Mouse (Mus musculus): Measurements from ENCODE around the gene Atp6v1b1.
A peak's percentile ranks its signal among the peaks of the same experiment; 100 is the strongest.

The Atp6v1b1 gene

DNA sequence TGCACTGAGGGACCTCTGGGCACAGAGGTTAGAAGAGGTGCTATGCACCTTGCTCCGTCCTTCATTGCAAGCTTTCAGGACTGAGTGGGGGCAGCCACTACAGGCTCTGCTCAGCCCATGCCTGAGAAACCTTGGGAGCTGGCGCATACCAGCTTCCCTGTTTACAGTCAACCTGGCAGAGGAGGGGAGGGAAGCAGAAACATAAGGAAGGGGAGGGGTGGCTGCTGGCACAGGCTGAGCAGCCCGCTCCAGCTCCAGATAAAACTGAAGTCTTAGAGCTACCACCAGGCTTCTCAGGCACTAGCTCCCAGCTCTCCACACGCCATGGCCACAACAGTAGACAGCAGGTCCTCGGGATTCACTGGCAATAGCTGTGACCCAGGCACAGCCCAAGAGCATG is at the start of gene Atp6v1b1:
Gene Atp6v1b1 (plus strand): TSS at position 230 of the 400 bp plus-strand sequence.
- DNase-seq (ENCODE audit: low spot score in 2 of 2): no peak

DNA sequence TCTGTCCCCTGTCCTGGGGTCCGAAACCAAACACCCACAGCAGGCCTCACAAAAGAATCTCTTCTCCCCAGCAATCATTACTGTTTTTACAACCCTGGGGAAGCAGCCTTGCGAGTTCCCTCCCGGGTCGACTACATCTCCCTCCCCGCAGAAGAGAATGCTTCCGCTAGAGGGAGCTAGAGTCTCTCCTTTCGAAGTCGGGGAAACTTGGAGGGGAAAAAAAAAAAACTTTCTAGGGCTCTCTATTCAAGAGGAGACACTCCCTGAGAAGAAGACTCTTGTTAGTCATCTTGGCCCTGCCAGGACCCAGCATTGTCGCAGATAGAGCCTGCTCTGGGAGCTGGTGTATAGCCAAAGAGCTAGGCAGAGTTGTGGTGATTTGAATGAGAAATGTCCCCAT is 49.0 kb upstream of the Atp6v1b1 start:
- peak in 1 of 2 experiments; percentile 31 for DNase-seq (ENCODE audit: low spot score in 2 of 2)

DNA sequence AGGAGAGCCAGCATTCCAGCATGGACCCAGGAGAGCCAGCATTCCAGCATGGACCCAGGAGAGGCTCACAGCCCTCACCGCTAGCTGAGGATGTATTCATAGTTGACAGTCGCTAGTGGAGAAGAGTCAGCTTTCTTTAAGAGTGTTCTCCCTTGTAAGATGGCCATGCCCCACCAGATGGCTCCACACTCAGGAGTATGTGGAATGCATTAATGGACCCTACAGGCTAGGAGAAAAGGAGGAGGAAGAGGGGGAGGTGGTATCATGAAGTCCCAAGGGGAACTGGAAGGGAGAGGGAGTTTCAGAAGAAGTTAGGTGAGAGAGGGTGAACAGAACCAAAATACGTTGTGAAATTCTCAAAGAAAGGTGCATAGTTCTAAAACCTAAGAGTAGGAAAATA is 47.1 kb upstream of the Atp6v1b1 start:
- no peak for DNase-seq (ENCODE audit: low spot score in 2 of 2)

DNA sequence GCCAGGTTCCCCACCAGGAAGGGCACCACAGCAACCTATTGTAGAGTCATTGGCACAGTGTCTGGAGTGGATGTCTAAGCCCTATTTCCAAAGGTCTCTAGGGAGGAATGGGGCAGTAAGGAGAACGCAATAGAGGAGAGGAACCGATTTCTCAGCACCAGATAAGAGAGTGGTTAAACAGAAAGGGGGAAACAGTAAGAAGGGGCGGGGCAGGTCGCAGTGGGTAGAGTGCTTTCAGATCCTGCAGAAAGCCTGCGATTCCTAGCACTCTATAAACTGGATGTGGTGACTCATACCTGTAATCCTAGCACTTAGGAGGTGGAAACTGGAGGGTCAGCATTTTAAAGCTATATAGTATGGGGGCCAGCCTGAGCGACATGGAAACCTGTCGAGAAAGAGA is 46.1 kb upstream of the Atp6v1b1 start:
- no peak for DNase-seq (ENCODE audit: low spot score in 2 of 2)

DNA sequence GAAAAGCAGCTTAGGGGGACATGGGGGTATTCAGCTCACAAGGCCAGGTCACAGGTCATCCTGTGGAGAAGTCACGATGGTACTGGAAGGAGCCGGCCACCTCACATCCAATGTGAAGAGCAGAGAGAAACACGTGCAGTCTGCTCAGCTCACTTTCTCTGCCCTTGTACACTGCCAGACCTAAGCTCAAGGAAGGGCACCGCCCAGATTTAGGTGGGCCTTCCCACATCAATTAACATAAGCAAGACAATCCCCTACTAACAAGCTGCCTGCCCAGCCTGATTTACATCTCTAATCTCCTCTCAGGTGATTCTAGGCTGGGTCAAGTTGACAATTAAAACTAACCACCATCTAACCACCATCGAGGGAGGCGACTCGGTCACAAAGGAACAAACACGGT is 44.9 kb upstream of the Atp6v1b1 start:
- DNase-seq (ENCODE audit: low spot score in 2 of 2): no peak

DNA sequence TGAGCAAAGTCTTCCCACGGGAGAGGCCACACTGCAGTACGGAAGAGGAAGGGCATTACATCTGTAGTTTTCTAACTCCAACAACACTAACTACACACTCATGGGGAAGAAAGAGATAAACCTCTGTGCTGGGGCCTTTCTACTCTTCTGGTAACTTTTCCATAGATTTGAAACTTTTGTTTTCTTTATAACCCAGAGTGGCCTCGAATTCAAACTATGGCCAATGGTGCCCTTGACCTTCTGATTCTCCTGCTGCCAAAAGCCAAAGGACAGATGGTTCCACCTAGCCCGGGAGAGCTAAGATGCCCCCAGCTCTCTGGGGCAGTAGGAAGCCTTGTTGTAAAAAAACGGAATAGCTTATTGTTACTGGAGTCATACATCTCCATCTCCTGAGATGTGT is 42.8 kb upstream of the Atp6v1b1 start:
- no peak for DNase-seq (ENCODE audit: low spot score in 2 of 2)

DNA sequence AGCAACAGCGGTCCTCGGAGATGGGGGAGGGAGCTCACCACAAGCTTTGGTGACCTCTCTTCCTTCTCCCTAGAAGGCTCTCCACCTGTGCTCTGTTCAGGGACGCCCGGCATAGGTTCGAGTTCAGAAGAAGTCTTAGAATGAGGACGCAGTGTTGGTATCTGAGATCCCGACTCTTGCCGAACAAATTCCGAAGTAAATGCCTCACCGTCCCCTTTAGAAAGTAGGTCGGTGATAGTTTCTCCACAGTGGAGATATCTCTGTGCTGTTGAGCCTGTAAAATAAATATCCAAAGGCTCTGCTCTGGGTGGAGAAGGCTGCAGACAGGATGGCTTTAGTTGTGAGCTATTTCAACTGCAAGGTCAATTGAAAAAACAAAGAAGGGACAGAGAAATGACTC is 41.8 kb upstream of the Atp6v1b1 start:
- no peak for DNase-seq (ENCODE audit: low spot score in 2 of 2)

DNA sequence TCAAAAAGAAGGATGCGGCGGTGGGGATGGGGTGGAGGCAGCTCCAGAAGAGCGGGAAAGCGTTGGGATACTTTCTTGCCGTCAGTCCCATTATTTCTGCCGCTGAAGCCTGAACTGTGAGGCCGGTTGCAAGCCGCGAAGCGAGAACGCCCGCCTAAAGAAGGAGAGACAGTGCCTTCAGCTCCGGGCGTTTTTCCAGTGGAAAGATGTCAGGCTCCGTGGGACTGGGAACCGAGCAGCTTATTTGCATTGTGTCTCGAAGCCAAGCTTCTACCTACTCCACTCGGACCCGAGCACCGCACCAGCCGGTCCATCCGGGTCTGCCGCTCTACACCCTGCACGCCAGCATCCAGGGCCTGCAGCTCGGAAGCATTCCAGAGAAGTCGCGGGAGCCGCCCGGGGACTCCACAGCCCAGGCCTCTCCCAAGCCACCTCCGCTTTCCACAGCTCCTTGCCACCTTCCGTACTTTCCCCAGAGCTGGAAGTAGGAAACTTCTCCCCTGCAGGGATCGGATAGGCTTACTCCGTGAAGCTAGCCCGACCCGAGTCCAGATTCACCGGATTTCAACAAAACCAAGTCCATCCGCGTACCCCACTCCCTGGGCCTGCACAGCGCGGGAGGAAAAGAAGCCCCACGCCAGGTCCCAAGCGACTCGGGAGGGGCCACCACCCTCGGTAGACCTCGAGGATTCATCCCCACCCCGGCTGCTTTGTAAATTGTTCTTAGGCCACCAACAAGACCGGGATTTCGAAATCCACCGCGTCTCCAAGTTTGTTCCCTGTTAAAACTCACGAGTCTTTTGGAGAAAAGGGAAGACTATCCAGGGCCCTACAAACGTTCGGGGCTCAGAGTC is 40.4 kb upstream of the Atp6v1b1 start:
- DNase-seq (ENCODE audit: low spot score in 2 of 2): no peak

DNA sequence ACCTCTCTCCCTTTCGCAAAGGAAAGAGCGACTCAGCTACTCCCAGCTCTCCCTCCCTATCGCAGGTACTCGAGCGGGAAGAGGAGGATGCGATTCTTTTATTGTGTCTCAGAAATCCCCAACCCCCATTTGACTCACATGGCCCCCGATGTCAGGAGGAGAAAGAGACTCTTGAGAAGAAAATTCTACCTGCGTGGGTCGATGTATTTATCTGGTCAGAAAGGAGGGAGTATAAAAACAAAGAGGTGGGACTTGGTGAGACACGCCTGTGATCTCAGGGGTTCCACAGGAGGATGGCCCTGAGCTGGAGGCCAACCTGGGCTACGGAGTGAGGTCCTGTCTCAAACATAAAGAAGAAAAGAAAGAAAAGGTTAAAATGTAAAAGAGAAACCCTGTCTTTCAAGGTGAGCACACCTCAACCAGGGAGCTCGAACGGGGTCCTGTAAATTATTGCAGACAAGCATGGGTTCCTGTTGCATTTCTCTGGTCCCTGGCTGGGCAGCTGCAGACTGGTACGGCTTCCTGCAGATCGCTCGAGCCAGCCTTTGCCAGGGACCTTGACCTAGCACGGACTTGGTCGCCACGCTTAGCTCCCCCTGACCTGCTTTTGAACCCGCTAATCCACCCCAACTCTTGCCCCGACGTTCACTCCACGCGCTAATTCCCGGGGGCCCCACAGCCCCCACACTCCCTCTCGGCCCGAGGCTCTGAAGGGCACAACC is 39.6 kb upstream of the Atp6v1b1 start:
- DNase-seq (ENCODE audit: low spot score in 2 of 2): no peak

DNA sequence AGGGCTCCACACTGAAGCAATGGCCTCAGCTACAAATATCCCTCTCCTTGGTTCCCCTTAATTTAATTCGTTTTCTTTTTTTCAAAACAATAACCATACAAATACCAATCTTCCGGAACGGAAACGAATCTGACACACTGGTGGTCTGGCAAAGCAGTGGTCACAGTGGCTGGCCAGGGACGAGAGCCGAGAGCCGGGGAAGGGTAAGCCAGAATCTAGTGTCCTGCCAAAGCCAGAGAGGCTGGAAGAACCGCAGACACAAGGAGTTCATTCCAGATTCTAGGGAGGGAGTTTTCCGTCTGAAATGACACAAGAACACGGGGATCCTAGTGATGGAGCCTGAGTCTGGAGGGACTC is 39.1 kb upstream of the Atp6v1b1 start:
- no peak for DNase-seq (ENCODE audit: low spot score in 2 of 2)

DNA sequence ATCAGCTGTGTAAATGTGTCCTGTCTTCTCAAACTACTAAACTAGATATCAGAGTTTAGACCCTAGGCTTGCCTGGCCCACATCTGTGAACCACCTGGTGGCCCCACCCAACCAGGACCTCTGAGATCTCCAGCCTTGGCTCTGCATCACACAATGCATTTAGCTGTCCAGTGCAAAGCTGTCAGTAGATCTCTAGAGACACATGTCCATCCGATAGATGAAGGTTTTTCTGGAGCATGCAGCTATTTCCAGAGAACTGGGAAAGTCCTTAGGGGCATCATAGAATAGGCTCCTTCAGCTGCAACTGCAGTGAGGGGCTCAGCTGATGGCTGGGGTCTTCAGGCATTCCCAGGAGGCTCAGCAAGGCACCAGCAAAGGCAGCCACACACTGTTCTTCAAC is 38.5 kb upstream of the Atp6v1b1 start:
- DNase-seq (ENCODE audit: low spot score in 2 of 2): no peak

DNA sequence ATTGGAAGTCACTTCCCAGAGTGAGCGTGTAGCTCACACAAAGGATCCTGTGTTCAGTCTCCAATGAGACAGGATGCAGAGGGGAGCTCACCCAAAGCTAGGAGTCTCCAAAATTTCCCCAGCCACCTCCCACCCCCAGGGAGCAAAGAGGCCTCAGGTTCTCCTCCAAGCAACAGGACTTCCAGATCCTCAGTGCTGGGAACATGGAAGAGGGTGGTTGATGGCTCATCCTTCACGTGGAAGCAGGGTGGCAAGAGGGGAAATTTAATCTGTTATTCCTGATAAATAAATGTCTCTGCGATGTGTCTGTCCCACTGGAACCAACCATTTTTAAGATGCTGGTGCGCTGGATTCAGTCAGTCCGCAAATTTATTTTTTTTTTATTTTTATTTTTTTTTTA is 38.1 kb upstream of the Atp6v1b1 start:
- no peak for DNase-seq (ENCODE audit: low spot score in 2 of 2)

DNA sequence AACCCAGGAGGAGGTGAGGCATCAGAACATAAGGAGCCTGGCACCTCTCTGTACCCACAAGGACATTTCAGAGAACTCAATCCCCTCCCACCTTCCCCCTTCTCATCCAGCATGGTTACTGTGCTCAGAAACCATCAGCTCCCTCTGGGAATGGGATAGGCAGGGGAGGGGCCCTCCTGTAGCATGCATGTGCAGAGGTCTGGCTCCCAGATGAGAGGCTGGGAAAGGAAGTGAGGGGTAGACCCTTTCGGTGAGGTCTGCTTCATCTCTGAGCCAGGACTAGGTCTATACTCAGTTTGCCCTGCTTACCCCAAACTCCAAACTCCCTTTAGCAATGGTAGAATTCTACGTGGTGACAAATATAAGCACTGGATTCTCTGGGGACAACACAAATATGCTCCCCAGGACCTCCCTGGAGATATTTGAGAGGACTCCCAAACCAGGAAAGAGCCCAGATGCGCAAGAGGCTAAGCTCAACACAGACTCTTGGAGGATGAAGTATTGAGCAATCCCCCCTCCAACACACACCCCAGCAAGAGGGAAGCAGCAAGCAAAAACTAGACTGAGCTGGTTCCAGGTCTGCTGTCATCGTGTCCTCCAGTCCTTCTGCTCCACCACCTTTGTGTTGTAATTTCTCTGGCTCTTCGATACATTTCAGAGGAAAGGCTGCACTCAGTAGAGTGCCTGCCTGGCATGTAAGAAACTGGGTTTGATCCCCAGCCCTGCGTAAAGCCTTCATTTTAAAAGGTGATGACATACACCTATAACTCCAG is 34.9 kb upstream of the Atp6v1b1 start:
- DNase-seq (ENCODE audit: low spot score in 2 of 2): no peak

DNA sequence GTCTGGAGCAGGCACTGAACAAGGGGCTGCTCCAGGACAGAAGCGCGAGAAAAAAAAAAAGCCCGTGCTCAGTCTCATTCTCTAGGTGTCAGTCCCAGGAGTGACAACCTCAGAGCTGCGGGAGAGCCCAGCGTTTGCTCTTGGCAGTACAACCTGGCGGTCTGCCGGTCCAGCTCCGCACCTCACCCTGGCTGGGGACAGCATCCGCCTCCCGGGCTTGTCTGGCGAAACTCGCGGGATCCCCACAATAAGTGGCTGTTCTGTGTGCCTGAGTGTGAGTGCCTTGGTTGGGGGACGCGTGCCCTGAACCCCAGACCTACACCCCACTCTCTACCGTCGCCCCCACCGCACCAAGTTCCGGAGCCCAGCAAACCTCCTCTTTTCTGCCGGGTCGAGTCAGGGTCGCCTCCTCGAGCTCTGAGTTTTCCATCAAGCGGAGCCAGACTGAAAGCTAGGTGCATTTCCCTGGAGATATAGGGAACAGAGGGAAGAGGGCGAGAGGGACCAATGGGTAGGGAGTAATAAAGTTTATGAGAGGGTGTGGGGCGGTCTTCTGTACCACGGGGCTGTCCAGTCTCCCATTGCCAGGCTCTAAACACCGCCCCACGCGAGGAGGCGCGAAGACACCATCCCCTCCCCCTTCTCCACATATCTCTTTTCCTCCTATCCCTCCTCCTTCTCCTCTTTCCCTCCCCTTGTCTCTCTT is 32.3 kb upstream of the Atp6v1b1 start:
- DNase-seq (ENCODE audit: low spot score in 2 of 2): no peak

DNA sequence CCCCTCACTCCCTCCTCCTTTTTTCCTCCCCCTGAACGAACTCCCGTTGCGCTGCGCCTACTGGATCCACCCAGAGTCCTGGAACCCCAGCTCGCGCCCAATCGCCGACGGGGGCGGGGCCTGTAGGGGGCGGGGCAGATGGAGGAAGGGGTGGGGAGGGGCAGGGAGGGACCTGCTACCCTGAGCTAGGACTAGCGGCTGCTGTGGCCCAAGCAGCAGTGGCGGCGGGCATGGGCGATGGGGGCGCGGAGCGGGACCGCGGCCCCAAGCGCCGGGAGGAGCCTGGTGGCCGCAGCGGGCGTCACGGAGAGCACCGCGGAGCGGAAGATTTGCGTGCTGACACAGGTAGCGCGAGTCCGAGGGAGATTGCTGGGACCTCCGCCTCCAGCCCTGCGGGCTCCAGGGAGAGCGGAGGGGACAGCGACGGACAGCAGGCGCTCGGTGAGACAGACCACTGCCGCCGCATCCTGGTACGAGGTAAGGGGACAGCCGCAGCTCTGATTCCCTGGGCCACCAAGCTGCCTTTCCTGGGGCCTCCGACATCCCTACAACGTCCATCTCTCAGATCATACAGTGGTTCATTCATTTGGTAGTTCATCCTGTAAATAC is 31.6 kb upstream of the Atp6v1b1 start, which contains the start of gene Vax2:
Gene Vax2 (plus strand): TSS at position 198 of the 609 bp plus-strand sequence.
- peak; percentile 40 to 61 for DNase-seq (ENCODE audit: low spot score in 2 of 2)

DNA sequence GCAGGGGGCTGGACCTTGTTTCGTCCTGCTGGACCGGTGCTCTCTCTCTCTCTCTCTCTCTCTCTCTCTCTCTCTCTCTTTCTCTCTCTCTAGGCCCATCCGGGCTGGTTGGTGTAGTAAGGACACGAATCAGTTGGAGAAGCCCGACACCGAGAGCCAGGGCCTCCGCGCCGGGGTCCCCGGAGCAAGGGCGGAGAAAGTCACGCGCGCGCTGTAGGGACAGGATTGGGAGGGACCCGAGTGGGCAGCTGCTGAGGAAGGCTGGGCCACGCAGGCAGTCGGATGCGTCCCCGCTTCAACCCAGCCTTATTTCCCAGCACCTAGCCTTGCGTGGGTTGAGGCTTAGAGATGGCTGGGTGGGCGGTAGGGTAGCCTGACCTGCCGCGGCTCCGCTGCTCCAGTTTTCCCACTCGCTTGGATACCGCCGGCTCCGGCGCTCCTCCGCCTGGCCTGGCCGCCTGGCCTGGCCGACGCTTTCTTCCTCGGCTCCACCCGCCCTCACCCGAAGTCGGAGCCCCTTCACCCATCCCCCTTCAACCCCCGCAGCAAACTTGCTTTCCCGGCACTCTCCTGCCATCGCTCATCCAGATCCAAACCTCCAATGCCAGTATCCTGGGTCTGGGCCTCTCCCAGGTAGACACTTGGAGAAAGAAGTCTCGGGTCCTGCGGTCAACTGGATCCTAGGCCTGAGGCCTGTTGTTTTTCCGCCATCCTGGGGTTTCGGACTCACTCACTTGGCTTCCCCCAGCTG is 30.9 kb upstream of the Atp6v1b1 start:
- no peak for DNase-seq (ENCODE audit: low spot score in 2 of 2)

DNA sequence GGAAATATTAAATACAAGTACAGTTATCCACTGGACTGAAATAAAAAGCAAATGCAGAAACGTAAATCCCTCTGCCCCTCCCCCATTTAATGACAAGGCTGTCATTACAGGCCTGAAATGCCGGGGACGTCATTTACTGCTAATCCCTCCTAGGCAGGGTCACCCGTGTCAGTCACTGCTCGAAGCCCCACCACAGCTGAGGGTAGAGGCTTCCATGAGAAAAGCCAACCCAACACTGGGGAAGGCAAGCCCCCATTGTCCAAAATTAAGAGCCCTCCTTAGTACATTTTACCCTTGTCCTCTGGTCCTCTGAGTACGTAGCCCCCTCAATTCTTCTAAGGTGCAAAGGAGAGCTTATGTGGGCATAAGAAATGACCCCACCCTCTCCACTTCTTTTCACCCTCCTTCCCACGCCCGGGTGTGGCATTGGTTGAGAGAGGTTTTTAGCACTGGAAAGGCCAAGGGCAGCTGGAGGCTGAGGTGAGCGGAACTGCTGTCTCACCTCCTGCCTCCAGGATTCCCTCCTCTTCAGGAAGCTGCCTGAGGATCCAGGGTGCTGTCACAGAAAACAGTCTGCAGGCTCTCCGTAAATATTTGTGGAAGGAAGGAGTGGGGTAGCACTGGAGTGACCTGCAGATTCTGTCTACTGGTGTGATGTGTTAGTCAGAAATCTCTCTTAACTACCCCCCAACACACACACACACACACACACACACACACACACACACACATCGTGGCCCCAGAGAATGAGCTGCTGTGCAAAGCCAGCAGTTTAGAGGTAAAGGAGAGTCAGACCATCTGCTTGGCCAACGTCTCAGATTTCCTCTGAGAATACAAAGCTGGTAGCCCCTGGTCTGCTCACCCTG is 29.3 kb upstream of the Atp6v1b1 start:
- no peak for DNase-seq (ENCODE audit: low spot score in 2 of 2)

DNA sequence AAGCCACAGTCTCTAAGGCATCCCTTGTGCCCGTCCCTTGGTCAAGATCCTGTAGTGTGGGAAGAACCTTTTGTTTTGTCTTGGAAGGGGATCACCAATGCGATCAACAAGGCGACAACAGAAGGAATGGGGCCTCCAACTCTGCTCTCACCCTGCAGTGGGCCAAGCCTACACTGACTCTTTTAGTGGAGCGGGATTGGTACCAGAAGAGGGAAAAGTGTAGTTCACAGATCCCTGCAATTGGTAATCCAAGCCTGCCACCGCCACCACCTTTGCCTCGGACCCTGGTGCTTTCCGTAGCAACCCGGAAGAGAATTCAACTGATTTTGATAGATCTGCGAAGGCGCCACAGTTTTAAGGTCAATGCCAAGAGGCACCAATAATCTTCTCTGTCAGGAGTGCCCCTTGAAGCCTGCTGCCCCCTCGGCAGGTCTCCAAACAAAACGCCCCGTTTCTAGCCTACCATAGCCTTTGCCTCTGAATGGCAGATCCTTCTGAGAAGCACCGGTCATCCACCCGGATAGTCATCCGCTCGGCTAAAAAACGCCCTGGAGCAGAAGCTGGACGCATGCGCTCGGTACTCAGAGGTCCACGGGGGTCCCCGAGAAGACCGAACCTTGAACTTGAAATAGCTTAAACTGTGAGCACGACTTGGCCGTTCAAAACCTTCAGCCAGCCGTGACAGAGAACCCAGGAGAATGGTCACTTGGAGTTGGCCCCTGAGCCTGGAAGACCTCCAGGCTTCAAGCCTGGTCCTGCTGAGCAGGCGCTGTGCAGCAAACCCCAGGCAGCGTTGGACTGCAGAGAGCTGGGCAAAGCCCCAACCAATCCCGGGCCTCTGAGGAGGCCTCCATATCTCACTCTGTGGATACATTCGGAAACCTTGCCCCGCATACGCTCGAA is 28.3 kb upstream of the Atp6v1b1 start:
- DNase-seq (ENCODE audit: low spot score in 2 of 2): no peak

Measured in urinary bladder, postnatal 36 days (tissue).